Mouse (Mus musculus) heart, adult 2 months (tissue): ENCODE measurements at regions not wholly inside any gene's neighbourhood (a gene's known extent, or its start where the extent isn't known, plus 50 kb on each side); places are given as distances from the start of the nearest gene placed in this dataset.

Source experiments
- DNase-seq, 2 experiments: peaks; one replicate each; pipeline ENCODE4 v3.0.0; 2021
- H3K27ac ChIP-seq: fragments of 200-600 bp; 2 replicates; pipeline ENCODE4 v1.8.1; 2022
- H3K27me3 ChIP-seq: fragments of 200-500 bp; 2 replicates; pipeline ENCODE4 v1.6.1; 2012; ENCODE audit warnings: mild to moderate bottlenecking, low read length, inconsistent platforms, mixed read lengths; ENCODE audit not compliant: control insufficient read depth, insufficient read depth
- H3K36me3 ChIP-seq: fragments of 200-500 bp; 2 replicates; pipeline ENCODE4 v1.6.1; 2012; ENCODE audit warnings: low read length, inconsistent platforms; ENCODE audit not compliant: control insufficient read depth, insufficient read depth
- H3K4me1 ChIP-seq: fragments of 200-500 bp; 2 replicates; pipeline ENCODE4 v1.6.1; 2011; ENCODE audit warnings: low read length; ENCODE audit not compliant: control insufficient read depth, insufficient read depth
- H3K4me3 ChIP-seq: fragments of 200-600 bp; 2 replicates; pipeline ENCODE4 v1.8.1; 2022
- H3K79me2 ChIP-seq: fragments of 200-500 bp; replicated peaks from 2 replicates; pipeline ENCODE4 v1.6.1; 2012; ENCODE audit warnings: mild to moderate bottlenecking, inconsistent platforms, low read length, moderate library complexity, mixed read lengths; ENCODE audit not compliant: control insufficient read depth, insufficient read depth
- H3K9ac ChIP-seq: fragments of 200-500 bp; 2 replicates; pipeline ENCODE4 v1.6.1; 2012; ENCODE audit warnings: low read depth, mild to moderate bottlenecking, control low read depth, inconsistent platforms, low read length, mixed read lengths
- CTCF ChIP-seq: fragments of 200-600 bp; IDR thresholded peaks from 2 replicates; pipeline ENCODE4 v1.8.1; 2022; ENCODE audit warnings: antibody characterized with exemption, mild to moderate bottlenecking, moderate library complexity
- EP300 ChIP-seq: fragments of 200-500 bp; IDR thresholded peaks from 2 replicates; pipeline ENCODE4 v1.6.1; 2011; ENCODE audit warnings: low read depth, low read length, control low read depth; ENCODE audit not compliant: insufficient read depth
- POLR2A ChIP-seq: fragments of 200-500 bp; IDR thresholded peaks from 2 replicates; pipeline ENCODE4 v1.6.1; 2011; ENCODE audit warnings: mild to moderate bottlenecking, low read depth, low read length, control low read depth; ENCODE audit not compliant: insufficient read depth
- WGBS: fragments of 180-500 bp; shearing (Covaris S2); methylation state at CpG from one replicate; pipeline ENCODE4 v1.1.7; 2018; 5-methylcytosine and 5-hydroxymethylcytosine counted together
- intact Hi-C: fragments of 180-260 bp; cut with DNase I; formaldehyde crosslinking; loops from one replicate; pipeline ENCODE4 v1.15.1; 2025

GRCm38 (mm10) chr2:17168896-17169295 lies 562.4 kb downstream of the Nebl start:
- Histone ChIP-seq H3K4me1 (no peaks in the 10 kb centered on the region), H3K79me2 (no peaks in the 10 kb centered on the region), H3K27ac (no peak overlapping the region), H3K27me3 (no peaks in the 10 kb centered on the region), H3K9ac (no peak overlapping the region), H3K36me3 (no peaks in the 10 kb centered on the region), H3K4me3 (no peak overlapping the region)
- no peak for DNase-seq
- 87% methylated on average over 6 of the region's 6 CpGs for WGBS
- TF ChIP-seq EP300 (no peak), CTCF (no peak), POLR2A (no peak)
- intact Hi-C loops, result no loop called here

DNA sequence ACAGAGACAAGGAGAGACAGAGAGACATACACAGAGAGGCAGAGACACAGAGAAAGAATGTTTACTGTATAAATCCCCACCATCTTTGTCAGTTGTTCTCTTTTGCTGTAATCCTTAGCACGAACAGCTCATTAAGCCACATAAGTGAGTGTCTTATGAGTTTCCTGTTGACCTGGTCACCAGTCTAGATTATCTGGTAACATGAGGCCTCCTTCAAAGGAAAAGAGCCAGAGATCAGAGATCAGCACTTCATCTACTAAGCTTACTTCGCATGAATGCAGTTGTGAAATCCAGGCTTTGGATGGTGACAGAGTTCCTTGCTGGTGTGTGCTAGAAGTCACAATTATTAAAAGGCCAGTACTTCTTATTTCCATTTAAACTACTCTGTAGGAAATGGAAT lies 566.2 kb downstream of the Nebl start:
- WGBS, result 46% methylated on average over 2 of the region's 2 CpGs
- intact Hi-C loops, result no loop called here
- H3K36me3 ChIP-seq, result no peaks in the 10 kb centered on the region
- H3K79me2 ChIP-seq, result no peaks in the 10 kb centered on the region
- TF ChIP-seq CTCF (no peak), POLR2A (no peak), EP300 (no peak)
- no peak overlapping the region for H3K9ac ChIP-seq
- H3K27me3 ChIP-seq, result no peaks in the 10 kb centered on the region
- no peak for DNase-seq
- no peak overlapping the region for H3K27ac ChIP-seq
- H3K4me3 ChIP-seq, result no peak overlapping the region
- H3K4me1 ChIP-seq, result no peaks in the 10 kb centered on the region

GRCm38 (mm10) chr2:17158463-17158862 lies 572.8 kb downstream of the Nebl start:
- no peak for DNase-seq
- WGBS, result 65% methylated on average over 1 of the region's 1 CpGs
- Histone ChIP-seq H3K4me3 (no peak overlapping the region), H3K27ac (no peak overlapping the region), H3K79me2 (no peaks in the 10 kb centered on the region), H3K36me3 (no peaks in the 10 kb centered on the region), H3K4me1 (no peaks in the 10 kb centered on the region), H3K9ac (no peak overlapping the region), H3K27me3 (no peaks in the 10 kb centered on the region)
- intact Hi-C loops, result no loop called here
- TF ChIP-seq CTCF (no peak), POLR2A (no peak), EP300 (no peak)

DNA sequence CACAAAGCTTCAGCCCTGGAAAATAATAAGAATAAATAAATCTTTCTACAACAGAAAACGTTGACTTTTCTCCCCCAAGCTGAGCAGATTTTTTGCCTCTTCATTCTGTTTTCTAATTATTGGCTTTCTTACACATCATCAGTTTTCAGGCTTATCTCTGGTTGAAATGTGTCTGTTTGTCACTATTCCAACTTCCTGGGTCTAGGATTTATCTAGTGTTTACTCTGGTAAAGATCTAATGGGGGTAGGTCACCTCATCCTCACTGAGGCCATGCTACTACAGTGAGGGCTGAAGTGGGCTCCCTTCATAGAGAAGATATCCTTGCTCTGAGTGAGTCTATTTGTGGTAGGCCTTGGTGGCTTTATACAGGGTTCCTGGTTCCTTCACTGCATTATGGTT lies 573.9 kb downstream of the Nebl start:
- DNase-seq, result no peak
- H3K9ac ChIP-seq, result no peak overlapping the region
- TF ChIP-seq CTCF (no peak), POLR2A (no peak), EP300 (no peak)
- no peaks in the 10 kb centered on the region for H3K27me3 ChIP-seq
- intact Hi-C loops, result no loop called here
- 38% methylated on average over 1 of the region's 1 CpGs for WGBS
- no peak overlapping the region for H3K27ac ChIP-seq
- H3K4me1 ChIP-seq, result no peaks in the 10 kb centered on the region
- no peaks in the 10 kb centered on the region for H3K79me2 ChIP-seq
- H3K36me3 ChIP-seq, result no peaks in the 10 kb centered on the region
- no peak overlapping the region for H3K4me3 ChIP-seq

- H3K79me2 ChIP-seq, result no peaks in the 10 kb centered on the region
- no peak overlapping the region for H3K4me3 ChIP-seq
- no peaks in the 10 kb centered on the region for H3K36me3 ChIP-seq
- 68% methylated on average over 2 of the region's 2 CpGs for WGBS
- intact Hi-C loops, result no loop called here
- H3K27me3 ChIP-seq, result no peaks in the 10 kb centered on the region
- no peak for TF ChIP-seq EP300
- TF ChIP-seq CTCF, result no peak
- no peak for TF ChIP-seq POLR2A
- H3K9ac ChIP-seq, result no peak overlapping the region
- DNase-seq, result no peak
- H3K4me1 ChIP-seq, result no peaks in the 10 kb centered on the region
- no peak overlapping the region for H3K27ac ChIP-seq
Observed at GRCm38 (mm10) chr2:17155596-17155995, 575.7 kb downstream of the Nebl start.

- H3K27ac ChIP-seq, result no peak overlapping the region
- 81% methylated on average over 4 of the region's 4 CpGs for WGBS
Observed at GRCm38 (mm10) chr2:17123626-17124025, 607.6 kb downstream of the Nebl start.

More at GRCm38 (mm10) chr2:17123626-17124025, 607.6 kb downstream of the Nebl start:
- Histone ChIP-seq H3K36me3 (no peaks in the 10 kb centered on the region), H3K4me1 (no peaks in the 10 kb centered on the region), H3K4me3 (no peak overlapping the region), H3K27me3 (no peaks in the 10 kb centered on the region), H3K79me2 (no peaks in the 10 kb centered on the region), H3K9ac (no peak overlapping the region)
- intact Hi-C loops, result no loop called here
- DNase-seq, result no peak
- TF ChIP-seq POLR2A (no peak), CTCF (no peak), EP300 (no peak)
